Mouse (Mus musculus) MEL (cell line): ENCODE data around the gene Phf7. TPM values are rescaled to one million over a fixed set of nuclear protein-coding genes. Genes with fewer than 3 reads are reported as not detected.

ENCODE experiments used
- DNase-seq: peaks from one replicate; pipeline ENCODE4 v3.0.0; 2011; ENCODE audit warnings: low read depth, low spot score
- H3K27ac ChIP-seq: 2 replicates; pipeline ENCODE4 v1.5.1; 2012; ENCODE audit warnings: low read depth, mild to moderate bottlenecking, control low read depth, low read length, moderate library complexity; ENCODE audit not compliant: control insufficient read depth
- H3K27me3 ChIP-seq, 2 experiments: fragments of 150-350 bp in 1 of 2; sonication (generic) in 1 of 2; 2 replicates each; pipeline ENCODE4 v1.6.1; 2012; ENCODE audit warnings: low read length in 2 of 2, mild to moderate bottlenecking in 2 of 2, improper control_type of control experiment in 1 of 2, moderate library complexity in 1 of 2; ENCODE audit not compliant: insufficient read depth in 2 of 2, control insufficient read depth in 1 of 2
- H3K36me3 ChIP-seq, 2 experiments: 2 replicates each; pipeline ENCODE4 v1.6.1; 2012 to 2014; ENCODE audit warnings: low read length in 2 of 2, improper control_type of control experiment in 1 of 2, inconsistent platforms in 1 of 2, mild to moderate bottlenecking in 1 of 2; ENCODE audit not compliant: insufficient read depth in 2 of 2, control insufficient read depth in 1 of 2
- H3K4me1 ChIP-seq, 2 experiments: fragments of 150-350 bp in 1 of 2; sonication (generic) in 1 of 2; 2 replicates each; pipeline ENCODE4 v1.6.1; 2012; ENCODE audit warnings: low read length in 2 of 2, improper control_type of control experiment in 1 of 2, mild to moderate bottlenecking in 1 of 2; ENCODE audit not compliant: insufficient read depth in 2 of 2, control insufficient read depth in 1 of 2
- H3K4me3 ChIP-seq, 2 experiments: fragments of 150-350 bp in 1 of 2; sonication (generic) in 1 of 2; 2 replicates each; pipeline ENCODE4 v1.5.1; 2012; ENCODE audit warnings: low read depth in 2 of 2, low read length in 2 of 2, mild to moderate bottlenecking in 2 of 2, moderate library complexity in 2 of 2, control low read depth in 1 of 2, improper control_type of control experiment in 1 of 2; ENCODE audit not compliant: control insufficient read depth in 1 of 2, insufficient read depth in 1 of 2
- H3K79me2 ChIP-seq: 2 replicates; pipeline ENCODE4 v1.6.1; 2012; ENCODE audit warnings: mild to moderate bottlenecking, low read length, moderate library complexity; ENCODE audit not compliant: control insufficient read depth, poor library complexity, insufficient read depth
- H3K9ac ChIP-seq: 2 replicates; pipeline ENCODE4 v1.6.1; 2012; ENCODE audit warnings: low read depth, mild to moderate bottlenecking, control low read depth, low read length, moderate library complexity; ENCODE audit not compliant: control insufficient read depth, poor library complexity, severe bottlenecking
- H3K9me3 ChIP-seq: fragments of 150-350 bp; sonication (generic); replicated peaks from 2 replicates; pipeline ENCODE4 v1.6.1; 2012; ENCODE audit warnings: mild to moderate bottlenecking, low read length, improper control_type of control experiment, moderate library complexity; ENCODE audit not compliant: insufficient read depth
- CHD1 ChIP-seq: IDR thresholded peaks from 2 replicates; pipeline ENCODE4 v1.6.1; 2012; ENCODE audit warnings: low read depth, mild to moderate bottlenecking, inconsistent platforms, low read length, improper control_type of control experiment
- CTCF ChIP-seq, 3 experiments: IDR thresholded peaks in 2 of 3; conservative IDR thresholded peaks in 1 of 3; 2 replicates each; pipeline ENCODE4 v1.5.1; 2011 to 2012; ENCODE audit warnings: low read length in 3 of 3, low read depth in 2 of 3, mild to moderate bottlenecking in 2 of 3, improper control_type of control experiment in 1 of 3, inconsistent platforms in 1 of 3, mixed read lengths in 1 of 3, moderate library complexity in 1 of 3; ENCODE audit not compliant: control insufficient read depth in 1 of 3, insufficient read depth in 1 of 3, poor library complexity in 1 of 3, severe bottlenecking in 1 of 3
- E2F4 ChIP-seq: IDR thresholded peaks from 2 replicates; pipeline ENCODE4 v1.6.1; 2011; ENCODE audit warnings: low read depth, low read length, improper control_type of control experiment, borderline replicate concordance
- ELF1 ChIP-seq: IDR thresholded peaks from 2 replicates; pipeline ENCODE4 v1.6.1; 2014; ENCODE audit warnings: low read depth, mild to moderate bottlenecking, inconsistent platforms, low read length, improper control_type of control experiment, moderate library complexity
- EP300 ChIP-seq, 2 experiments: IDR thresholded peaks; 2 replicates each; pipeline ENCODE4 v1.6.1; 2011; ENCODE audit warnings: improper control_type of control experiment in 2 of 2, low read length in 2 of 2, low read depth in 1 of 2, mild to moderate bottlenecking in 1 of 2
- ETS1 ChIP-seq: IDR thresholded peaks from 2 replicates; pipeline ENCODE4 v1.6.1; 2012; ENCODE audit warnings: low read depth, mild to moderate bottlenecking, inconsistent platforms, low read length, improper control_type of control experiment, moderate library complexity
- GABPA ChIP-seq: IDR thresholded peaks from 2 replicates; pipeline ENCODE4 v1.6.1; 2012; ENCODE audit warnings: low read depth, mild to moderate bottlenecking, inconsistent platforms, low read length, improper control_type of control experiment, moderate library complexity
- GATA1 ChIP-seq: IDR thresholded peaks from 2 replicates; pipeline ENCODE4 v1.6.1; 2011; ENCODE audit warnings: low read depth, low read length, improper control_type of control experiment
- HCFC1 ChIP-seq: IDR thresholded peaks from 2 replicates; pipeline ENCODE4 v1.6.1; 2012; ENCODE audit warnings: low read depth, mild to moderate bottlenecking, inconsistent platforms, low read length, improper control_type of control experiment, moderate library complexity
- KAT2A ChIP-seq: conservative IDR thresholded peaks from 2 replicates; pipeline ENCODE4 v1.6.1; 2012; ENCODE audit warnings: low read depth, low read length, improper control_type of control experiment, inconsistent platforms
- MAFK ChIP-seq: IDR thresholded peaks from 2 replicates; pipeline ENCODE4 v1.6.1; 2011; ENCODE audit warnings: low read depth, mild to moderate bottlenecking, low read length, improper control_type of control experiment, borderline replicate concordance
- MAX ChIP-seq: IDR thresholded peaks from 2 replicates; pipeline ENCODE4 v1.6.1; 2011; ENCODE audit warnings: low read length, improper control_type of control experiment
- MAZ ChIP-seq: IDR thresholded peaks from 2 replicates; pipeline ENCODE4 v1.6.1; 2012; ENCODE audit warnings: low read depth, mild to moderate bottlenecking, inconsistent platforms, low read length, improper control_type of control experiment
- MEF2A ChIP-seq: IDR thresholded peaks from 2 replicates; pipeline ENCODE4 v1.6.1; 2014; ENCODE audit warnings: low read depth, mild to moderate bottlenecking, inconsistent platforms, low read length, improper control_type of control experiment; ENCODE audit not compliant: poor library complexity, insufficient replicate concordance, severe bottlenecking; ENCODE audit errors: extremely low read depth
- MXI1 ChIP-seq: IDR thresholded peaks from 2 replicates; pipeline ENCODE4 v1.6.1; 2011; ENCODE audit warnings: mild to moderate bottlenecking, low read depth, low read length, improper control_type of control experiment
- MYB ChIP-seq: IDR thresholded peaks from 2 replicates; pipeline ENCODE4 v1.6.1; 2011; ENCODE audit warnings: mild to moderate bottlenecking, low read depth, low read length, improper control_type of control experiment
- MYC ChIP-seq: IDR thresholded peaks from 2 replicates; pipeline ENCODE4 v1.6.1; 2011; ENCODE audit warnings: low read depth, mild to moderate bottlenecking, low read length, improper control_type of control experiment, moderate library complexity
- NELFE ChIP-seq: IDR thresholded peaks from 2 replicates; pipeline ENCODE4 v1.6.1; 2011; ENCODE audit warnings: low read depth, low read length, improper control_type of control experiment
- POLR2A ChIP-seq, 2 experiments: IDR thresholded peaks; 2 replicates each; pipeline ENCODE4 v1.6.1; 2011 to 2012; ENCODE audit warnings: low read length in 2 of 2, mild to moderate bottlenecking in 2 of 2, control low read depth in 1 of 2, improper control_type of control experiment in 1 of 2, low read depth in 1 of 2, moderate library complexity in 1 of 2; ENCODE audit not compliant: control insufficient read depth in 1 of 2, insufficient read depth in 1 of 2, poor library complexity in 1 of 2
- POLR2AphosphoS2 ChIP-seq: IDR thresholded peaks from 2 replicates; pipeline ENCODE4 v1.6.1; 2011; ENCODE audit warnings: low read length, improper control_type of control experiment
- POLR2AphosphoS5 ChIP-seq: IDR thresholded peaks from 2 replicates; pipeline ENCODE4 v1.6.1; 2012; ENCODE audit warnings: low read depth, borderline replicate concordance, mild to moderate bottlenecking, inconsistent platforms, low read length, moderate library complexity, mixed read lengths
- RCOR1 ChIP-seq: IDR thresholded peaks from 2 replicates; pipeline ENCODE4 v1.6.1; 2012; ENCODE audit warnings: low read depth, mild to moderate bottlenecking, inconsistent platforms, low read length, improper control_type of control experiment
- SIN3A ChIP-seq: IDR thresholded peaks from 2 replicates; pipeline ENCODE4 v1.6.1; 2012; ENCODE audit warnings: low read length, improper control_type of control experiment, inconsistent platforms
- SMC3 ChIP-seq: IDR thresholded peaks from 2 replicates; pipeline ENCODE4 v1.6.1; 2011; ENCODE audit warnings: low read depth, low read length, improper control_type of control experiment
- TAL1 ChIP-seq: IDR thresholded peaks from 2 replicates; pipeline ENCODE4 v1.6.1; 2012; ENCODE audit warnings: mild to moderate bottlenecking, inconsistent platforms, low read length, moderate library complexity, mixed read lengths
- TBP ChIP-seq: IDR thresholded peaks from 2 replicates; pipeline ENCODE4 v1.8.0; 2011; ENCODE audit warnings: low read depth, low read length, improper control_type of control experiment
- TCF12 ChIP-seq: IDR thresholded peaks from 2 replicates; pipeline ENCODE4 v1.6.1; 2014; ENCODE audit warnings: low read depth, mild to moderate bottlenecking, inconsistent platforms, low read length, improper control_type of control experiment, moderate library complexity
- USF2 ChIP-seq, 2 experiments: IDR thresholded peaks; 2 replicates each; pipeline ENCODE4 v1.6.1; 2011 to 2012; ENCODE audit warnings: improper control_type of control experiment in 2 of 2, low read length in 2 of 2, borderline replicate concordance in 1 of 2, inconsistent platforms in 1 of 2, low read depth in 1 of 2, mild to moderate bottlenecking in 1 of 2; ENCODE audit not compliant: insufficient read depth in 1 of 2
- ZC3H11A ChIP-seq: IDR thresholded peaks from 2 replicates; pipeline ENCODE4 v1.6.1; 2012; ENCODE audit warnings: low read depth, mild to moderate bottlenecking, inconsistent platforms, low read length, improper control_type of control experiment
- ZMIZ1 ChIP-seq: IDR thresholded peaks from 2 replicates; pipeline ENCODE4 v1.6.1; 2012; ENCODE audit warnings: low read depth, mild to moderate bottlenecking, inconsistent platforms, low read length, improper control_type of control experiment, moderate library complexity
- ZNF384 ChIP-seq: IDR thresholded peaks from 2 replicates; pipeline ENCODE4 v1.6.1; 2012; ENCODE audit warnings: low read depth, mild to moderate bottlenecking, inconsistent platforms, low read length, improper control_type of control experiment
- polyA plus RNA-seq, 2 experiments: library from polyadenylated mRNA; stranded (reverse) in 1 of 2; unstranded in 1 of 2; fragments of >175 nt in 1 of 2; fragments of >200 nt in 1 of 2; gene quantifications; 2 replicates each; pipeline versions ENCODE4 v1.2.1 to v1.2.4; 2012; ENCODE audit warnings: low replicate concordance in 2 of 2, low read depth in 1 of 2; ENCODE audit not compliant: insufficient read length in 2 of 2, insufficient read depth in 1 of 2, missing spikeins in 1 of 2
- total RNA-seq: library from RNA; depleted of rRNA; stranded (reverse); fragments of 300-350 nt; gene quantifications from 2 replicates; pipeline ENCODE4 v1.2.3, GENCODE M21; 2012

Phf7 gene
- total and polyA plus RNA-seq, 3 experiments, result 6.0 to 7.6 TPM; not detected in 1

GRCm38 (mm10) chr14:31250222-31251083 is 664 bp downstream of the Phf7 start:
- TF ChIP-seq ELF1 (peak; percentile 38; the same call in 1 of the 2 replicates), POLR2A (IDR thresholded peaks at IDR 0.05; ENCODE audit: control insufficient read depth in 1 of 2, insufficient read depth in 1 of 2, low read depth in 1 of 2, low read length in 2 of 2, poor library complexity in 1 of 2) (no peak; a peak in 1 of 4 replicates), TCF12 (no peak), MYC (peak; percentile 59; the same call in 1 of the 2 replicates), KAT2A (0 out of 2 replicates have a peak, but pooled peaks have one; percentile 14), EP300 (IDR thresholded peaks at IDR 0.05; ENCODE audit: low read depth in 1 of 2, low read length in 2 of 2) (no peak), CHD1 (peak; percentile 80; the same call in 1 of the 2 replicates), MAFK (0 out of 2 replicates have a peak, but pooled peaks have one; percentile 47), RCOR1 (0 out of 2 replicates have a peak, but pooled peaks have one; percentile 10), GABPA (no peak), NELFE (no peak; the same call in 1 of the 2 replicates), SMC3 (no peak), MEF2A (no peak), GATA1 (no peak), USF2 (IDR thresholded peaks at IDR 0.05; ENCODE audit: borderline replicate concordance in 1 of 2, insufficient read depth in 1 of 2, low read depth in 1 of 2, low read length in 2 of 2) (no peak), MXI1 (no peak), MAZ (no peak), MYB (0 out of 2 replicates have a peak, but pooled peaks have one; percentile 22), TAL1 (no peak), MAX (no peak), ZMIZ1 (no peak; the same call in 1 of the 2 replicates), ZC3H11A (no peak), ETS1 (0 out of 2 replicates have a peak, but pooled peaks have one; percentile 17), POLR2AphosphoS5 (no peak), ZNF384 (no peak), TBP (peak; percentile 98), E2F4 (no peak), POLR2AphosphoS2 (0 out of 2 replicates have a peak, but pooled peaks have one; percentile 52), SIN3A (peak; percentile 66; the same call in 1 of the 2 replicates), HCFC1 (no peak), CTCF (IDR thresholded peaks at IDR 0.05 in 2 of 3, conservative IDR thresholded peaks at IDR 0.05 in 1 of 3; ENCODE audit: control insufficient read depth in 1 of 3, insufficient read depth in 1 of 3, low read depth in 2 of 3, low read length in 3 of 3, poor library complexity in 1 of 3, severe bottlenecking in 1 of 3) (no peak)

More at GRCm38 (mm10) chr14:31250222-31251083, 664 bp downstream of the Phf7 start:
- peak overlapping the region; percentile 97 for H3K27ac ChIP-seq
- peak; percentile 90 for DNase-seq
- H3K9me3 ChIP-seq, result no peaks in the 10 kb centered on the region
- H3K4me3 ChIP-seq, result peak overlapping the region; percentile 76 to 99
- H3K9ac ChIP-seq, result peak overlapping the region; percentile 99
- H3K79me2 ChIP-seq, result peaks cover 20% of the 10 kb centered on the region
- peaks cover 3 to 13% of the 10 kb centered on the region in 2 experiments; a peak in 3 of 4 replicates for H3K36me3 ChIP-seq
- no peaks in the 10 kb centered on the region for H3K27me3 ChIP-seq
- peaks cover 3 to 14% of the 10 kb centered on the region in 2 experiments; a peak in 3 of 4 replicates for H3K4me1 ChIP-seq
